Mouse (Mus musculus): ENCODE measurements around the gene Slc9c1. TPM values are rescaled to one million over a fixed set of nuclear protein-coding genes. Genes with fewer than 3 reads are reported as not detected.

Gene Slc9c1
- polyA plus RNA-seq, 1 experiment, result not detected

DNA sequence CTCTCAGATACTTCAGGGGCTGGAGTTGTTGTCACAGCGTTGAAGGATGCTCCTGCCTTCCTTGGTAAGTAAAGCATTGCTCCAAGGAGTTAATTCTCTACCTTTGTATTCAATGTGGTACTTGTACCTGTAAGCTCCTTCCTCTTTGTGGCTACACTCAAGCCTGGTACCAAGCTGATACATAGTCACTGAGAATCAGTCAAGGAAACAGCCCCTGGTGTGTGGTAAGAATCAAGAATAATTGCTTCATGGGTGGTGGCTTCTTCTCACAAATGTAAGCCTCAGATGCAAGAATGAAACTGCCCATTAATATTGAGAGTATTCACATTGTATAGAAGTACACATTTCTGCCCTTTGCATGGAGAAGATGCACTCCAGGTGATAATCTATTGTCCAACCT, 80.8 kb downstream of the Slc9c1 start:
- H3K4me2 ChIP-seq (ENCODE audit: low read depth), result no peak overlapping the region
- no peaks in the 10 kb centered on the region for H3K79me2 ChIP-seq (ENCODE audit: control insufficient read depth, insufficient read depth)
- peaks cover 9% of the 10 kb centered on the region for H3K27me3 ChIP-seq (ENCODE audit: control insufficient read depth, insufficient read depth, insufficient read length)
- no peak for TF ChIP-seq CEBPB (IDR thresholded peaks at IDR 0.05; ENCODE audit: insufficient read depth, poor library complexity, severe bottlenecking)
- no peak for TF ChIP-seq MAX (IDR thresholded peaks at IDR 0.05; ENCODE audit: low read depth)
- no peak for TF ChIP-seq SRF (IDR thresholded peaks at IDR 0.05; ENCODE audit: control insufficient read depth, insufficient read length, low read depth)
- no peak for TF ChIP-seq TCF3 (IDR thresholded peaks at IDR 0.05; ENCODE audit: insufficient read length, low read depth)
- TF ChIP-seq E2F4 (IDR thresholded peaks at IDR 0.05; ENCODE audit: insufficient read depth), result no peak
- no peak for TF ChIP-seq POLR2AphosphoS2 (IDR thresholded peaks at IDR 0.05; ENCODE audit: insufficient read length, low read depth)
- no peak for TF ChIP-seq POLR2A (IDR thresholded peaks at IDR 0.05; ENCODE audit: insufficient read length, low read depth)
- TF ChIP-seq TCF12 (IDR thresholded peaks at IDR 0.05; ENCODE audit: insufficient read depth, poor library complexity, severe bottlenecking), result no peak
- no peak for TF ChIP-seq REST (IDR thresholded peaks at IDR 0.05; ENCODE audit: insufficient read depth, insufficient read length)
- no peak for TF ChIP-seq MYOG (IDR thresholded peaks at IDR 0.05; ENCODE audit: control insufficient read depth in 1 of 3, insufficient read depth in 1 of 3, insufficient read length in 2 of 3, low read depth in 2 of 3)
- TF ChIP-seq MYOD1 (IDR thresholded peaks at IDR 0.05; ENCODE audit: control insufficient read depth in 1 of 3, insufficient read length in 2 of 3, low read depth in 2 of 3), result no peak
- TF ChIP-seq USF1 (IDR thresholded peaks at IDR 0.05; ENCODE audit: low read depth), result no peak
- no peak overlapping the region for H3K4me3 ChIP-seq
- no peaks in the 10 kb centered on the region for H3K36me3 ChIP-seq (ENCODE audit: control insufficient read depth, insufficient read depth)
- no peak overlapping the region for H3ac ChIP-seq (ENCODE audit: control insufficient read depth, insufficient read length)

DNA sequence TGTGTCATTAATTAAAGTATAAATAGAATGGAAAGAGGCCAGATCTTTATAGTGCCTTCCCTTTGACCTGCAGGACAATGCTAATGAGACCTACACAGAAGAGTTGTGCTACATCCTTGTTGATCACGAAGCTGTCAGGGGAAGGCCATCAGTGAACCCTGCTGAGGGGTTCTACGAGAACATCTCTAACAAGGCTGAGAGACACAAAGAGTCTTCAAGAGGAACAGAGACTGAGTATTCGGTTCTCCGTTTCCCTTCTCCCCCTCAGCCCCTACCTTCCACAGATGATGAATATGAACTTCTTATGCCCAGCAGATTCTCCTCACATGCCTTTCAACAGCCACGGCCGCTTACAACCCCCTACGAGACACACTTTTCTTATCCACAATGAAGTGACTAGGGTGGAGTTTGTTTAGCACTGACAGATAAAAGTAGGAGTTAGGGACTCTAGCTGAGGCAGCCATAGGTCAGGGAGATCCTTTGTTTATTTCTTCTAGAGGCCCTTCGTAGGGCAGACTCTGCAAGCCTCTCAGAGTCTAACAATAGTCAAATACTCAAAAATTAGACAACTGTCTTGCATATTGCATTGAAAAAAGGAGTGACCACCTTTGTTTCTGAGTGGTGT, 84.8 kb downstream of the Slc9c1 start:
- Histone ChIP-seq H3K79me2 (ENCODE audit: control insufficient read depth, insufficient read depth) (no peaks in the 10 kb centered on the region), H3K27me3 (ENCODE audit: control insufficient read depth, insufficient read depth, insufficient read length) (no peaks in the 10 kb centered on the region), H3K4me3 (no peak overlapping the region), H3K36me3 (ENCODE audit: control insufficient read depth, insufficient read depth) (no peaks in the 10 kb centered on the region), H3K4me2 (ENCODE audit: low read depth) (no peak overlapping the region), H3ac (ENCODE audit: control insufficient read depth, insufficient read length) (no peak overlapping the region)
- TF ChIP-seq E2F4 (IDR thresholded peaks at IDR 0.05; ENCODE audit: insufficient read depth) (no peak), SRF (IDR thresholded peaks at IDR 0.05; ENCODE audit: control insufficient read depth, insufficient read length, low read depth) (no peak), MYOD1 (IDR thresholded peaks at IDR 0.05; ENCODE audit: control insufficient read depth in 1 of 3, insufficient read length in 2 of 3, low read depth in 2 of 3) (no peak), MAX (IDR thresholded peaks at IDR 0.05; ENCODE audit: low read depth) (no peak), USF1 (IDR thresholded peaks at IDR 0.05; ENCODE audit: low read depth) (no peak), MYOG (IDR thresholded peaks at IDR 0.05; ENCODE audit: control insufficient read depth in 1 of 3, insufficient read depth in 1 of 3, insufficient read length in 2 of 3, low read depth in 2 of 3) (no peak), REST (IDR thresholded peaks at IDR 0.05; ENCODE audit: insufficient read depth, insufficient read length) (no peak), TCF3 (IDR thresholded peaks at IDR 0.05; ENCODE audit: insufficient read length, low read depth) (no peak)

DNA sequence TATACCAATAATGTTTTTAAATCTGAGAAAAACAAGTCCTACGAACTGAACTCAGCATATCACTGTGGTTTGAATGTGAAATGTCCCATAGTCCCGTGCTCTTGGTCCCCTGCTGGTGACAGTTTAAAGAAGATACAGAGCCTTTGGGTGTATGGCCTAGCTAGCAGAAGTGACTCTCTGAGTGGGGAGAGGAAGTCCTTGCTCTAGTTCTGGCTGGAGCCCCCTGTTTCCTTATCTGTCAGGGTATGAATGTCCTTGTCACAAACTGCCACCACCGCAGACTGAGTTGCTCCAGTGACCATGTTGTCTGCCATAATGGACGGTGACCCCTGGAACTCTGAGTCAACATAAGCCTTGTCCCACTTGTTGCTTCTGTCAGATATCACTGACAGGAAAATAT, 88.1 kb downstream of the Slc9c1 start:
- Histone ChIP-seq H3K4me2 (ENCODE audit: low read depth) (no peak overlapping the region), H3K79me2 (ENCODE audit: control insufficient read depth, insufficient read depth) (no peaks in the 10 kb centered on the region), H3ac (ENCODE audit: control insufficient read depth, insufficient read length) (no peak overlapping the region), H3K4me3 (no peak overlapping the region), H3K27me3 (ENCODE audit: control insufficient read depth, insufficient read depth, insufficient read length) (no peaks in the 10 kb centered on the region), H3K36me3 (ENCODE audit: control insufficient read depth, insufficient read depth) (no peaks in the 10 kb centered on the region)
- TF ChIP-seq MYOG (IDR thresholded peaks at IDR 0.05; ENCODE audit: control insufficient read depth in 1 of 3, insufficient read depth in 1 of 3, insufficient read length in 2 of 3, low read depth in 2 of 3) (no peak), TCF12 (IDR thresholded peaks at IDR 0.05; ENCODE audit: insufficient read depth, poor library complexity, severe bottlenecking) (no peak), SRF (IDR thresholded peaks at IDR 0.05; ENCODE audit: control insufficient read depth, insufficient read length, low read depth) (no peak), TCF3 (IDR thresholded peaks at IDR 0.05; ENCODE audit: insufficient read length, low read depth) (no peak), E2F4 (IDR thresholded peaks at IDR 0.05; ENCODE audit: insufficient read depth) (no peak), REST (IDR thresholded peaks at IDR 0.05; ENCODE audit: insufficient read depth, insufficient read length) (no peak), POLR2AphosphoS2 (IDR thresholded peaks at IDR 0.05; ENCODE audit: insufficient read length, low read depth) (no peak), POLR2A (IDR thresholded peaks at IDR 0.05; ENCODE audit: insufficient read length, low read depth) (no peak), MYOD1 (IDR thresholded peaks at IDR 0.05; ENCODE audit: control insufficient read depth in 1 of 3, insufficient read length in 2 of 3, low read depth in 2 of 3) (no peak), CEBPB (IDR thresholded peaks at IDR 0.05; ENCODE audit: insufficient read depth, poor library complexity, severe bottlenecking) (no peak)

DNA sequence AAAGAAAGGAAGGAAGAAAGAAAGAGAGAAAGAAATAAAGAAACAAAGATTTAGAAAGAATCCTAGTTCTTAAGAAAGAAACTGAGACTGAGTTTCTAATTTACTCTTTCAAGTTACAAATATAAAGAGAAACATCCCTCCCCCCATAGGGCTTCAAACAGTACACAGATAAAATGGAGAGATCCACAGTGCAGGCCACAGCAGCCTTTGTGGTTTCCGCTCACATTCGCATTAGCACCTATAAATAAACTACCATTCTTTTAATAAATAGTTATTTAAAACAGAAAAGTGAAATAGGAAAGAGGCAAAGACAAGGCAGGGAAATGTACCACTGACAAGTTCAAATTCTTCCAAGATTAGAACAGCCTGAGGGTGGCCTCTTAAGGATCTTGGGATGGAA, 89.7 kb downstream of the Slc9c1 start:
- H3K4me2 ChIP-seq (ENCODE audit: low read depth), result no peak overlapping the region
- no peaks in the 10 kb centered on the region for H3K36me3 ChIP-seq (ENCODE audit: control insufficient read depth, insufficient read depth)
- no peaks in the 10 kb centered on the region for H3K27me3 ChIP-seq (ENCODE audit: control insufficient read depth, insufficient read depth, insufficient read length)
- TF ChIP-seq MYOG (IDR thresholded peaks at IDR 0.05; ENCODE audit: control insufficient read depth in 1 of 3, insufficient read depth in 1 of 3, insufficient read length in 2 of 3, low read depth in 2 of 3) (no peak), MAX (IDR thresholded peaks at IDR 0.05; ENCODE audit: low read depth) (no peak), CEBPB (IDR thresholded peaks at IDR 0.05; ENCODE audit: insufficient read depth, poor library complexity, severe bottlenecking) (no peak), MYOD1 (IDR thresholded peaks at IDR 0.05; ENCODE audit: control insufficient read depth in 1 of 3, insufficient read length in 2 of 3, low read depth in 2 of 3) (no peak), TCF3 (IDR thresholded peaks at IDR 0.05; ENCODE audit: insufficient read length, low read depth) (no peak), USF1 (IDR thresholded peaks at IDR 0.05; ENCODE audit: low read depth) (no peak), E2F4 (IDR thresholded peaks at IDR 0.05; ENCODE audit: insufficient read depth) (no peak), TCF12 (IDR thresholded peaks at IDR 0.05; ENCODE audit: insufficient read depth, poor library complexity, severe bottlenecking) (no peak), POLR2AphosphoS2 (IDR thresholded peaks at IDR 0.05; ENCODE audit: insufficient read length, low read depth) (no peak), POLR2A (IDR thresholded peaks at IDR 0.05; ENCODE audit: insufficient read length, low read depth) (no peak), REST (IDR thresholded peaks at IDR 0.05; ENCODE audit: insufficient read depth, insufficient read length) (no peak), SRF (IDR thresholded peaks at IDR 0.05; ENCODE audit: control insufficient read depth, insufficient read length, low read depth) (no peak)
- H3ac ChIP-seq (ENCODE audit: control insufficient read depth, insufficient read length), result no peak overlapping the region
- H3K79me2 ChIP-seq (ENCODE audit: control insufficient read depth, insufficient read depth), result no peaks in the 10 kb centered on the region
- no peak overlapping the region for H3K4me3 ChIP-seq
